Mouse (Mus musculus): ENCODE results near the gene Dram2. TPM values are rescaled to one million over a fixed set of nuclear protein-coding genes. Genes with fewer than 3 reads are reported as not detected.

Gene Dram2
- polyA plus RNA-seq, 2 experiments from 2014 or later: 43.0 to 48.1 TPM

Other genes with a start within 250 kb of the Dram2 start
- gene Chil6, start 141.6 kb upstream of the Dram2 start, polyA plus RNA-seq (2017; shearing (Covaris generic)): under 1 TPM in 1 of 2 experiments, not detected in 1; 0.53 TPM
- gene Dennd2d, start 65.4 kb upstream of the Dram2 start, polyA plus RNA-seq (2017; shearing (Covaris generic)): 100 to 1,000 TPM; 153 to 177 TPM
- 100 to 1,000 TPM; 108 to 110 TPM for gene Cept1, start within 50 bp of the Dram2 start, polyA plus RNA-seq (2017; shearing (Covaris generic))
- gene Lrif1, start 137.2 kb downstream of the Dram2 start, polyA plus RNA-seq (2017; shearing (Covaris generic)): 10 to 100 TPM; 50.2 to 71.0 TPM
- 1,000 to 10,000 TPM; 1,191 to 1,241 TPM for gene Cd53, start 242.4 kb downstream of the Dram2 start, polyA plus RNA-seq (2017; shearing (Covaris generic))

Data from activated CD4-positive, CD25-positive, alpha-beta regulatory T cell, adult 4 months (primary cell).